Mouse (Mus musculus) adrenal gland, postnatal 36 days (tissue): Measurements from ENCODE around the gene Atox1. TPM values are rescaled to one million over a fixed set of nuclear protein-coding genes. Genes with fewer than 3 reads are reported as not detected.
"Not testable (repeated sequence)": the region's sequence is repeated elsewhere in the genome, so short reads cannot be mapped to it uniquely, and the experiment has no call there.

Source experiments
- DNase-seq, 2 experiments: peaks; one replicate each; pipeline ENCODE4 v3.0.0; 2021; ENCODE audit warnings: mixed read lengths in 1 of 2
- total RNA-seq, 2 experiments: library from RNA; stranded (reverse); gene quantifications; 2 replicates each; pipeline ENCODE4 v1.2.3; 2021

Gene Atox1
- total RNA-seq, 2 experiments from 2014 or later = 216 to 347 TPM

DNA sequence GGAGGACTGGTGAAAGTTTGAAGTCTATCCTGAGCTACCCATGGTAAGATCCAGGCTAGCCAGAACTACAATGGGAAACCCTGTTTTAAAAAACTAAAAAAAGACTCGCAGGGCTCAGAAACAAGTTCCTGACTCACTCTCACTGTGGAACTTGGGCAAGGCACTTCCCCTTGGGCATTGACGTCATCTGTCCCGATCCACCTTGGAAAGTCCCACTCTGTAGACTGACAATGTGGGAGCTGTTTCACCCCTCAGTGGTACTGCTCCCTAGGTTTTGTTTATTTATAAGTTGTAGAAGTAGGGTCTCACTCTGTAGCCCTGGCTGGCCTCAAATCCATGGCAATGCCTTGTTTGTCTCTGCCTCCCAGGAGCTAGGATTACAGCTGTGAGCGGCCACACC lies 7.4 kb downstream of the Atox1 start:
- peak; percentile 46 to 58 for DNase-seq

DNA sequence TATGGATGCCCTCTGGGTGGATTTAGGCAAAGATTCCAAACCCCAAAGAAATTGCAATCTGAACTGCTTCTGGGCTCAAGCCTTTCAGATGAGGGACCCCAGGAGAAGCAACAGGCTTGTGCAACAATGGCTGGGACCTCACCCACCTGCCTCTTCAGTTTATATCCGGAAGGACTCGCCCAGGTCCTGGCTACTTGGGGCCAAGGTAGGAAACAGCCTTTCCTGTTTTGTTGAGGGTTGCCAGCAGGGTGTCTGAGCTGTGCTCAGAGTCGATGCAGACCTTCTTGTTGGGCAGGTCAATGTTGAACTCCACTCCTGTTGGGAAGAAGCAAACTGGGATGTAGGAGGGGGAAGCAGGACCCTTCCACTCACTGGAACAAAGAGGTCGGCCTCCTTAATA lies 10.7 kb downstream of the Atox1 start:
- no peak for DNase-seq

DNA sequence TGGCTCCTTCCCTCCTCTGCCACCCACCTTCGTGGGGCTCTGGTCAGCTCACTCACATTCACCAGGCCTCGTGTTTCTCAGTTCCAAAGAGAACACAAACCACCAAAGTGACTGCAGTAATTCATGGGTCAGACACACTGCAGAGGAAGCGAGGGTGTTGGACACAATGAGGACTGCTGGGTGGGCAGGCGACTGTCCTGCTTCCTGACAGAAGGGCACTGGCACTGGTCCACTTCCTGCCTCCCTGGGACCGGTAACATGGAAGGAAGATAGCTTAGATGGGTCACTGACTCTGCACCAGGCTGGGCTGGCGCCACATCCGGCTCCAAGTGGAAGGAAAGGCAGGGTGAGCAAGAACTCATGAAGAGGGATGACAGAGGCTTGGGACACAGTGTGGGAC lies 11.5 kb downstream of the Atox1 start:
- DNase-seq = peak; percentile 32 to 60

DNA sequence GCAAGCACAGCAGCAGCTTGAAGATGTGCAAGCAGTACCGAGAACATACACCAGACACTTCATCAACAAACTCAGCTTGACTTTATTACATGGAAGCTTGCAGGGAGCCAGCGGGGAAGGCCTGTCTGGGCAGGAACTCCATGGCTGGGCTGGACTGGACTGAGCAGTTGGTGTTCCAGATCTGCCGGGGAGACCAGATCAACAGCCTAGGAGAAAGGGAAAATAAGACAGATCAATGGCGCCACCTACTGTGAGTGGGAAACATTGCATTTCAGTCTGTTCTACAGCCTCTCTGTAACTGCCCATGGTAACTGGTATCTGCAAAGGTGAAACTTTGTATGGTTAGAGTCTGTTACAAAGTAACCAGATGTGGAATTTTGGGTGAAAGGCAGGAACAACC lies 14.5 kb downstream of the Atox1 start:
- DNase-seq = peak; percentile 80 to 82

DNA sequence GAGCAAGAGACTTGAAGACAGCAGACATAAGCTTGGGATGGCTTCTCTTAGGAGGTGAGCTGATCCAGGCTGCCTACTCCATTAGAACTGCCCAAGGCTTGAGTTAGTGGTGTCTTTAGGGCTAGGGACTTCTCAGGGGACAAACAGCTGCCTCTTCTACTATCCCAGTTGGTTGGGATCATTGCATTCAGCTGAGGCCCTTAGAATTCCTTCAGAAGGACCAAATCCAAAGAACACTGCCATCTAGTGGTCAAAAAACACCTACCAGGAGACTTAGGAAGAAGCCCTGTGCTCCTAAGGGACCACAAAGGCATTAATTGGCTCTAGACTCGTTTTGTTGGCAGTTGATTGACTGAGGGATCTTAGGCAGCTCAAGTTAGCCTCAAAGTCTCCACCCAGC lies 16.3 kb downstream of the Atox1 start:
- peak in 1 of 2 experiments; percentile 61 for DNase-seq

DNA sequence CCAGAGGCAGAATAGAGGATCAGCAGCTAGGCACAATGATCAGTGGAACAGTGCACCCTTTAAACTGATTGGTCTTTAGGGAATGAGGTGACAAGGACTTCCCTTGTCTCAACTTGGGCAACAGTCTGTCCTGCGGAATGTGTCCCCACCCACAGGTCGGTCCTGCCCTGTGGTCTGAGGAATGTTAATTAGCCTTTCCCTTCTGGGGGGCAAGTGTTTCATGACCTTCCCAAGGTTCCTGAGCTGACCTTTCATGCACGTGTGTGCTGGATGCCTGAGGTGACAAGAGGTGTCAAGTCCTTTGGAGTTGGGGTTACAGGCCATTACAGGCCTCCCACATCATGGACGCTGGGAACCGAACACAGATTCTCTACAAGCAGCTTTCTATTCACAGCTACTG lies 21.3 kb downstream of the Atox1 start:
- no peak for DNase-seq

DNA sequence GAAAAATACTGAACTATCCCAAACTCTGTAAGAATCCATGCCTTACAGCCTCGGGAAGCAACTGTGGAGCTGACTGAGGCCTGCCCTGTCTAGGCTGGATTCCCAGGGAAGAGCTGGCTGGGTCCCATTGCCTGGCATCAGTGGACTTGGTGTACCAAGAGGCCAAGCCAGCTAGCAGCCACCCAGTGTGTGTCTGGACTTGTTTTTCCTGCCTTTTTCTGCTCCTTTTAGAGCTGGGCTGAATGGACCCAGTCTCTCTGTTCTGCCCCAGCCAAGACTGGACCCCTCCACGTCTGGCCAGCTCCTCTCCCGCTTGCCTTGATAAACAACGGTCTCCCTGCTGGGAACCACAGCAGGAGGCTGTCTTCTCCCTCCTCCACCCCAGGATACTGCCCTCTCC lies 23.0 kb downstream of the Atox1 start:
- DNase-seq = no peak

DNA sequence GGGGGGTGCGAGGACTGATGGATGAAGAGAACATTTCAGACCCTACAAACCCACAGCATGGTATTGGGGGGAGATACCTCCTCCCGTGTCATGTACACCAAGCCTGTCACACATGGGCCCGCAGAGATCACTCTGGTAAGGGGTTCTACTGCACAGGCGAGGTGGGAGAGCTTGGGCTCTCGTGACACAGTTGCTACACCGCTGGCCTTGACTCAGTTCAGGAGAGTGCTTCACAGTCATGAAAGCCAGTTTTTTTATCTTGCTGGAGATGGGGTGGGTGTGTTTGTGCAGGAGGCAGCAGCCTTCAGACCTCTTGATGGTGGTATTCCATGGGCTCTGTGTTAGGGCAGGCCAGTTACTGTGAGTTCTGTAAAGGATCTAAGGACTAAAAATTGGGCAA lies 24.9 kb downstream of the Atox1 start:
- DNase-seq = peak in 1 of 2 experiments; percentile 29

DNA sequence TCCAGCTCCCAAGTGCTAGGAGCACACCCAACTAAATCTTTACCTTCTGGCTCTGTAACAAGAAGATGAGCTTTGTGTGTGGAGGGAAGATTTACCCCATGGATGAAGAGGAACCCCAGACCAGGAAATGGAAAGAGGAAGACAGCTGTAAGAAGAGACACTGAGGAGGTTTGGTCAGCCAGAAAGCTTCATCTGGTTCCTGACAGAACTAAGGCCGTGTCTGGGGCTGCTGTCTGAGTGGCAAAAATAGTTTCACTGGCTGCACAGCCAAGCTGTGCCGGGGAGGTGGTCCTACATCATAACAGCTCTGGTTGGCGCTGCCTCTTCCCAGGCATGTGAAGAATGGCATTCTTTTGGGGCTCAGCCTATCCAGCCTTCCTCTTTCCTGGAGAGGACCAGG lies 28.1 kb downstream of the Atox1 start:
- DNase-seq = no peak

DNA sequence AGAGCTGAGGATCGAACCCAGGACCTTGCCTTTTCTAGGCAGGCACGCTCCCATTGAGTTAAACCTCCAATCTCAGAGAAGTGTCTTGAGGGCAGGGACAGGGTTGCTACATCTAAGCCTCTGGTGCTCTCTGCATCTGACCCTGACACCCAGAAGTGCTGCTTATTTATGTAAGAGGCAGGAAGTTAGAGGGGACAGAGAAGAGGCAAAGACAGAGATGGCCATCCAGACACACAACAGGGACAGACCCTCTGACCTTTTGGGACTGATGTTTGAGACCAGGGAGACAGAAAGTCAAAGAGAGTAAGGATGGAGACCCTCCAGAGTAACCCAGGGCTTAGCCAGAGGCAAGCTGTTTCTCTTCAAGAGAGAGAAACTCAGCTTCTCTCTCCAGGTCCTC lies 31.1 kb downstream of the Atox1 start:
- no peak for DNase-seq

DNA sequence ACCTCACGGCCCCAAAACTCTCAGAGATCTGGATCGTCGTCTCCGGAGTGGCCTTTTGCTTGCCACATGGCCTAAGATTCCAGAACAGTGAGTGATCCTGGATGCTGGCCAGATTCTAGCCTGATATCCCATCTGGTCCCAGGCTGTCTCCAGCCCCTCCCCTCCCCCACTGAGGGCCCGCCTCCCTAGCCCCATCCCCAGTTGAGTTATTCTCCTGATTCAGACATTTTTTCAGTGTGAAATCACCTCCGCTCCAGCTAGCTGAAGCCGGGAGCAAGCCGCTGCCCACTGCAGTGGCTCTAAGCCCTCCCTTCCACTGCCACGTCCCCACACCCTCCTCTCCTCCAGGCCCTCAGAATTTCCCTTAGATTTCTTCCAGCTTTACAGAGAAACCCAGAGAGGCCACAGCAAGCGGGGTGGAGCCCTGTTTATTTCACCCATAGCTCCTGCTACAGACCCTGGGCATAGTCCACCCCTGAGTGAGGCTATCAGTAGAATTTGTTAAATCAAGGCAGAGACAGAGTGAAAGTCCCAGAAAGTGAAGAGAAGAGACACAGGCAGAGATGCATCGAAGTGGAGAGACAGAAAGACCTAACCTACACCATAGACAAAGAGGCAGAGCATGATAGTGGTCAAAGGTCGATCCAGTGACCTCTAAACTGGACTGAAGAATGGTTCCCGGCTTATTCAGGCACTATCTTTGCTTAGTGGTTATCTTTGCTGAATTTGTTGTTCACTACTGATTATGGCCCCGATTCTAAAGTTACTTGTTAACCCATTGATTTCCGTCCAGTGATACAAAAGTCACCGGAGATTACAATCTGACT lies 32.6 kb downstream of the Atox1 start:
- peak; percentile 93 to 98 for DNase-seq

DNA sequence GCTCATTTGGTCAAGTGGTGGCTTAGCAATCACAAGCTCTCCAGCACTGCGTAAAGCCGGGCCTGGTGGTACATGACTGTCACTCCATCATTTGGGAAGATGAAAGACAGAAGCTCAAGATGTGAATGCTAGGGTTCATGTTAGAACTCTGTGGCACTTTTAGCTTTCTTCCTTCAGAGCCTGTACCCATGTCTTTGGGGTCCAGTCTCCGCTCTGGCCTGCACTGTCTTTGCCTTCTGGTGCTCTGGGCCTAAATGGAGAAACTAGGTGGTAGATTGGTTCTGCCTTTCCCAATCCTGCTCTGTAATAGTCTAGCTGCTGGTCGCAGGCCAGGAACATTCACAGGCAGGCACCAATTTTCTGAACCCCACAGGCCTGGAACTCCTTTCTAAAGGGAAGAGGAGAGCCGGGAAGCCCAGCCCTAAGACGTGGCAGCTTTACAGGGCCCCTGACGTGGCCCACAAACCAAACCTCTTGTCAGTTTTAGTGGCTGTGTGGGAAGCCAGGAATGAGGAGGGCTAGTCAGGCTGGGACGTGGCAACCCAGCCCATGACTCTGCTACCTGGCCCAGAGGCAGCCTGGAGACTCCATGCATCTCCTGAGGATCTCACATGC lies 36.2 kb downstream of the Atox1 start:
- DNase-seq = no peak

DNA sequence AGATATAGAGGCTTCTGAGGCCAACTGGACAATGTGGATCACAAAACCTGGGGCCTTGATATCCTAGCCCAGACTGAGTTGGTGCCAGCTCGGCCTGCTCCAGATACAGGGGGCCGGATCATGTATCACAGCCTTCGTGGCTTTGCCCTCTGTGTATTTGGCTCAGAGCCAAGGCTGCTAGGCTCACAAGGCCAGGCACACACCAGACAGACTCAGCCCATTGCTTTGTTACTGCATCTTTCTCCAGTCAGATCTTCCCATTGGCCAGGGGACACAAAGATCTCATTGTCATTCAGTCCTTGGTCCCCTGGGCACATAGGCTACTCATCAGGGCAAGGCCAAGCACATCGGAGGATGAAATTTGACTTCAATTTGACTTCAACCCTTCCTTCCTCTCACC lies 37.3 kb downstream of the Atox1 start:
- DNase-seq = peak; percentile 89

DNA sequence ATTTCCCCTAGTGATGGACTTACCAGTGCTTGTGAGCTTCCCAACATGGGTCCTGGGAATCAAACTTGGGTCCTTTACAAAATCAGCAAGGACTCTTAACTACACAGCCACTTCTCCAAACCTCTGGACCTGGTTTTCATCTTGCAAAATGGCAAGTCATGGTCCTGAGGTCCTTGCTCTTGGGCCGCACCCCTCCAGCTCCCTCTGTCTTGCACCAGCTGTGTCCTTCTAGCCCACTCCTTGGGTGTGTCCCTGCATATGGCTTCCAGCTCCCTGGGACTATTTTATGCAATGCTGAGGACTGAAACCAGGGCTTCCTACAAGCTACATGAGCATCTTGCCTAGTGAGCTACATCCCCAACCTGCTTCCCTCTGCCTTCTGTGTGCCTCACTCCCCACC lies 38.1 kb downstream of the Atox1 start, which contains the start of gene Sparc:
TSS of gene Sparc (minus strand) at position 206 of the 400 bp plus-strand sequence.
- DNase-seq = no peak

DNA sequence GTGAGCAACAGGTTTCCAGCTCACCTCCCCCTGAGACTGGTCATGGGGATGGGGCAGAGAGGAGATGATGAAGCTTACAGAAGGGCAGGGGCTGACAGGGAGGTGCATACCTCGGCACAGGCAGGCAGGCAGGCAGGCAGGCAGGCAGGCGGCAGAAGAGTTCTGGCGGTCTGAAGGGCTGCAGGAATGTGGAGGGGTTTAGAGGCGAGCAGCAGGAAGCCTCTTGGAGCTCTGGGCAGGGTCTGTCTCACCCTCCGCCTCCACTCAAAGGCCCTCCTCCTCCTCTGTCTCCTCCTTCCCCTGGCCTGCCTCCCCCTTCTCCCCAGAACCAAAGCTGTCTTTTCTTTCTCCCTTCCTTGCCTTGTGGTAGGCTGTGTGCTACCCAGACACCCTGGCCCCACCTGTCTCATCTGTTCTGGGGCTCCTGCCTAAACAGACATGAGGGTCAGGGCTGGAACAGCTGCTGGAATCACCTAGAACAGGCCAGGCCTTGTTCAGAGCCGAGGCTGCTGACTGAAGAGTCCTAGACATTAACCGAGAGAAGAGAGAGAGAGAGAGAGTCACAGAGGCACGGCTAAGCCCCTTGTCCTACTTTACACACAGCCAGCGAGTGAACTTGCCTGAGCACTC lies 41.2 kb downstream of the Atox1 start:
- peak; percentile 86 to 88 for DNase-seq

DNA sequence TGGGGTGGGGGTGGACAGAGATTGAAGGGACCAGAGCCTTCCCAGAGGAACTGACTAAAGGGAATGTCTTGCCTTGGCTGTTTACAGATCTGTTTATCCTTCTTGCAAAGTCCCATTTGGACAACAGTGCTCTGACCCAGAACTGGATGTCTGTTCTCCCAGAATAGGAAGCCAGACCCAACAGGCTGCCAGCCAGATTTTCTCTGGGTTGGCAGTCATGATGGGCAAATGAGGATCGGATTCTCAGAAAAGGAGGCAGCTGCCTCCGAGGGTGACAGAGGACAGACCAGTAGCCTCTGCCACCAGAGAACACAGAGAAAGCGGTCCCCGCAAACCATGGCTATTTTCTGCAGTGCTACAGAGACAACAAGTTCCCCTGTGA lies 41.8 kb downstream of the Atox1 start:
- DNase-seq = peak; percentile 55 to 59

DNA sequence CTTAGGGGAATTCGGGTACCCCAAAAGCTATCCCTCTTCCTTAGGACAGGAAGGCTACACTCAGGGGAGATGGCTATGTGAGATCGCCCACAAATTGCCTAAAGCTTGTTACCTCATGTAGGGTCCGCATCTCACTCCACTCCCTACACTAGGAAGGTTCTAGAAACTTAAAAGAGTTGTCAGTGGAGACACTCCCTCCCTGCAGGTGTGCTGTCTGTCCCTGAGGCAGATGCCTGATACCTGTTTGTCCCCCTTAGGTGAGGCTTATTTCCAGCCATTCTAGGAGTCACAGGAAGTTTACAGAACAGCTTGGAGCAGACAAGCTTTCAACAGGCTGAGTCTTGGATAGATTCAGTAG lies 42.4 kb downstream of the Atox1 start:
- no peak for DNase-seq

DNA sequence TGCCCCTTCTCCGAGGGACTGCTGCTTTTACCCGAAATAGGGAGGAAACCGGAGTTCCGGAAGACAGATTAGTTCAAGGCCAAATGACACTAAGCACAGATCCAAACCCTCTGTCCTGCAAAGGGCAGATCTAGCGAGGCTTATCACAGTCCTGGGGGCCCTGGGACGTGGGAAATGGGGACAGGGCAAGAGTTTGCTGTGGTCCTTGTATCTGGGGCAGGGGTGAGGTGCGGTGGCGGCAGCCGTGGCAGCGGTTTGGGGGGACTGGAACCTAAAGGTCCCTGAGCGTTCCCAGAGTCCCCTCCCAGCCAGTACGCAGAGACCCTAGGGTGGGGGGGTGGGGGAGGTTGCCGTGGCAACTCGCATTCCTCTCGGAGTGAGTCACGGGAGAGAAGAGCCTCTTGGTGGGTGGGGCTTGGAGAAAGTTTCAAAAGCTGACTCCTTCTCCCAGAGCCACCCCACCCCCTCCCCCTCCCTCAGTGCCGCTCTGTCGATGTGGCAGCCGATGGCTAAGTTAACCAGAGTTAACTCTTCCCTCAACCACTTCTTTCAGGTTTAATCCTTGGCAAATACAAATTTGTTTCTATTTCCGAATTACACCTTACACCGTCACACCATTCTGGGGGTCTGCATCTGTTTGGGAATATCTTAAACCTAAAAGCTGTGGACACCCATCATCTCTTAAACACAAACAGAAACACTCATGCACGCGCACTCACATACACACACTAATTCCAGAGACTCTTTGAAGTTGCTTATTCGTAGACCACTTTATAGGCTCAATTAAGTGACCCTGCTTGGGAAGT lies 42.9 kb downstream of the Atox1 start:
- peak; percentile 71 to 82 for DNase-seq

DNA sequence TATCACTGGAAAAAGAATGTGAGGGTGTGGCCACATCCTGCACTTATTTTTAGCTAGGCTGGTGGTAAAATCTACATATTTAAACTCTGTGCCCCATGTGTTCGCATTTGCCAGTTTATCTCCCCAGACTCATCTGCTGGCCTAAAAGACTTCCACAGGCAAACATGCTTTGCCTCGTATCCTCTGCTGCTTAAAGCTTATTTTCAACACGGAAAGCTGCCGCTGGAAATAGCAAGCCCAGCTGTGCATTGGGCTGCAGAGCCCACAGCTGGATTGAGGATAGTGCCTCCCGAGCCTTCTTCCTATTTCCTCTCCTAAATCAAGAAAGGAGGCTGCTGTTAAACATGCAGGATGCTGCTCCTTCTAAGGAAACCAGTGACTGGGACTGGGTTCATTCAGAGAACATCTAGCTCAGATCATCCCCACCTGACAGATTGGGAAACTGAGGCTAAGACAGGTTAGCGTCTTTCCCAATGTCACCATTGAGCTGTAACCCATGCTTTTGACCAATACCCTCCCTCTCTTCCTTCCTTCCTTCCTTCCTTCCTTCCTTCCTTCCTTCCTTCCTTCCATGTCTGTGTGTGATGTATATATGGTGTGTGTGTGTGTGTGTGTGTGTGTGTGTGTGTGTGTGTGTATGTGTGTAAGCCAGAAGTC lies 44.3 kb downstream of the Atox1 start:
- DNase-seq = no peak

DNA sequence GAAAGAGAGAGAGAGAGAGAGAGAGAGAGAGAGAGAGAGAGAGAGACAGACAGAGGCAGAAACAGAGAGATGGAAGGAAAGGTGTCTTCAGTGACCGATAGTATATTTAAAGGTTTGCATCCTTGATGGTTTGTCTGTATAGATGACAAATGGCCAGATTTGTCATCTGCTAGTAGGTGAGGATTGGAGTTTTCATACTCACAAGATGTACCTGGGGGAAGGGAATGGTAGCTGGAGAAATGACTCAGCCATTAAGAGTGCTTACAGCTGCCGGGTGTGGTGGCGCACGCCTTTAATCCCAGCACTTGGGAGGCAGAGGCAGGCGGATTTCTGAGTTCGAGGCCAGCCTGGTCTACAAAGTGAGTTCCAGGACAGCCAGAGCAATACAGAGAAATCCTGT lies 45.3 kb downstream of the Atox1 start:
- not testable (repeated sequence) for DNase-seq

DNA sequence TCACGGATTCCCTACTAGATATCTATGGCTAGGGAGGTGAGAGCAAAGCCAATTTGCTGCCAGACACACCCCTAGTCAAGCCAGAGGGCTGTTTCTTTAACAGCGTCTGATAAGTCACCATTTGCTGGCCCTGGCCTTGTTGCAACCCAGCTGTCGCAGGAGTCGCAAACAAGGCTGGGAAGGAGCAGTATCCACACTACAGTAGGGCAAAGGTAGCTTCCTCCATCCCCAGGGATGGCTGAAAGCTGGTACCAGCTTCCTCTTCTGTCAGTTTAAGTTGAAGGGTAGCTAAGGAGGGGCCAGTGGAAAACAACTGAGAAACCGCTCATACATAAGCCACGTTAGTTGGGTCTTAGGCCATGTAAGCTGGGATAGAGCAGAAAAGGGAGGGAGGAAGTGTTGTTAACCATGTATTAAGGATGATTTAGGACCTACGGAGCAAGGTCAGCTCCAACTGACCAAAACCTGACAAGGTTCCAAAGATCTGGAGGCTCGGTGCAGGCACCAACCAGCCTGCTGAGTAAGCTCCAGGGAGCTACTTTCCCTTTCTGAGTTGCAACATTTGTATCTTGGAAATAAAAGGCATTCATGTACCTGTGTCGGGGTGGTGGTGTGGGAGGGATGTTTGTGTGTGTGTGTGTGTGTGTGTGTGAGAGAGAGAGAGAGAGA lies 45.9 kb downstream of the Atox1 start:
- DNase-seq = peak; percentile 69 to 71
